Mouse (Mus musculus) ES-E14 (cell line): ENCODE measurements around the gene Fhad1.

Source experiments
- HCFC1 ChIP-seq: IDR thresholded peaks from 2 replicates; pipeline ENCODE4 v1.6.1; 2012; ENCODE audit warnings: low read length, inconsistent platforms, borderline replicate concordance; ENCODE audit not compliant: insufficient read depth
- ZC3H11A ChIP-seq: IDR thresholded peaks from 2 replicates; pipeline ENCODE4 v1.6.1; 2012; ENCODE audit warnings: low read depth, mild to moderate bottlenecking, inconsistent platforms, low read length, borderline replicate concordance
- ZNF384 ChIP-seq: IDR thresholded peaks from 2 replicates; pipeline ENCODE4 v1.6.1; 2012; ENCODE audit warnings: low read depth, low read length, inconsistent platforms

DNA sequence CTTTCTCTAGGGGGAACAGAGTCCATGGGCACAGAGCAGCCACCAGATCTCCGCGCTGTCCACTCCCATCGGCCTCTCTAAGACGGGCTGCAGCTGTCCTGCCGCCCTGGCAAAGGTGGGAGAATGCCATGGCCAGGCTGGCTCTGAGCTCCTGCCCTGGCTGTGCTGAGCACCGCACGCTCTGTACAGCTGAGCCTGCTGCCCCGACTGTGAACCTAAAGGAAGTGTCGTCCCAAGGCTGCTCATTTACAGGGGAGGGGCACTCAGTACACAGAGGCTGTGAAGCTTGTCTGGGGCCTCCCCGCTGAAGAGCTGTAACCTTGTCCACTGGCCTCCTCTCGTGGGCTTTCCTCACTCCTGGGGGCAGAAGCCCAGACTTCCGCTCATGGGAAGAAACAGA lies 29.6 kb upstream of the Fhad1 start:
- TF ChIP-seq ZNF384 (no peak), HCFC1 (no peak), ZC3H11A (no peak)
